Mouse (Mus musculus): ENCODE results near the gene Cnp.
"Not testable (repeated sequence)": the region's sequence is repeated elsewhere in the genome, so short reads cannot be mapped to it uniquely, and the experiment has no call there.

The Cnp gene

GRCm38 (mm10) chr11:100555583-100555982, 19.1 kb upstream of the Cnp start:
- DNase-seq = peak; percentile 80

GRCm38 (mm10) chr11:100557563-100557962, 17.1 kb upstream of the Cnp start:
- DNase-seq = no peak

GRCm38 (mm10) chr11:100559476-100559875, 15.2 kb upstream of the Cnp start:
- DNase-seq = no peak

- DNase-seq = no peak
These were observed 13.0 kb upstream of the Cnp start for GRCm38 (mm10) chr11:100561748-100562147.

GRCm38 (mm10) chr11:100564297-100564696, 10.4 kb upstream of the Cnp start:
- DNase-seq = no peak

- no peak for DNase-seq
These were observed 10.0 kb upstream of the Cnp start for GRCm38 (mm10) chr11:100564703-100565102.

- DNase-seq = no peak
These were observed 7.5 kb upstream of the Cnp start for GRCm38 (mm10) chr11:100567229-100567628.

GRCm38 (mm10) chr11:100567815-100568245, 6.9 kb upstream of the Cnp start:
- DNase-seq = no peak

- DNase-seq = no peak
These were observed 6.0 kb upstream of the Cnp start for GRCm38 (mm10) chr11:100568692-100569091.

GRCm38 (mm10) chr11:100569789-100570188, 4.9 kb upstream of the Cnp start:
- DNase-seq = no peak

GRCm38 (mm10) chr11:100570430-100571201, 4.1 kb upstream of the Cnp start:
- DNase-seq = peak; percentile 80

GRCm38 (mm10) chr11:100571202-100571567, 3.5 kb upstream of the Cnp start:
- no peak for DNase-seq

GRCm38 (mm10) chr11:100574188-100574587, 516 bp upstream of the Cnp start:
- no peak for DNase-seq

- no peak for DNase-seq
These were observed 766 bp downstream of the Cnp start for GRCm38 (mm10) chr11:100575484-100575855.

- no peak for DNase-seq
These were observed 1.6 kb downstream of the Cnp start for GRCm38 (mm10) chr11:100576256-100576655.

- DNase-seq = no peak
These were observed 3.3 kb downstream of the Cnp start for GRCm38 (mm10) chr11:100577852-100578599.

- DNase-seq = no peak
These were observed 4.6 kb downstream of the Cnp start for GRCm38 (mm10) chr11:100579116-100579799.

GRCm38 (mm10) chr11:100580275-100580674, 5.6 kb downstream of the Cnp start:
- no peak for DNase-seq

GRCm38 (mm10) chr11:100581756-100582155, 7.1 kb downstream of the Cnp start:
- peak; percentile 58 for DNase-seq

- DNase-seq = not testable (repeated sequence)
These were observed 7.7 kb downstream of the Cnp start for GRCm38 (mm10) chr11:100582413-100582812.

- no peak for DNase-seq
These were observed 8.1 kb downstream of the Cnp start for GRCm38 (mm10) chr11:100582836-100583235.

GRCm38 (mm10) chr11:100584561-100584961, 9.9 kb downstream of the Cnp start:
- DNase-seq = peak; percentile 45

GRCm38 (mm10) chr11:100585148-100585547, 10.4 kb downstream of the Cnp start:
- DNase-seq = no peak

- DNase-seq = no peak
These were observed 13.8 kb downstream of the Cnp start for GRCm38 (mm10) chr11:100588462-100588861.
